Mouse (Mus musculus) kidney, postnatal 0 days (tissue): ENCODE measurements at regions not wholly inside any gene's neighbourhood (a gene's known extent, or its start where the extent isn't known, plus 50 kb on each side); places are given as distances from the start of the nearest gene placed in this dataset.
"Not testable (repeated sequence)": the region's sequence is repeated elsewhere in the genome, so short reads cannot be mapped to it uniquely, and the experiment has no call there.

Experiments used
- ATAC-seq: fragments of 200-750 bp; cut with Nextera tagmentation; replicated peaks from 2 replicates; pipeline ENCODE4 v1.8.0; 2017; ENCODE audit warnings: low read depth, moderate number of reproducible peaks, moderate TSS enrichment, moderate library complexity; ENCODE audit not compliant: low FRiP score
- DNase-seq: peaks from one replicate; pipeline ENCODE4 v3.0.0-alpha.2; 2016; ENCODE audit warnings: low spot score
- H3K27ac ChIP-seq: fragments of 300-500 bp; sonication (generic); 2 replicates; pipeline ENCODE4 v1.5.1; 2014; ENCODE audit warnings: mild to moderate bottlenecking
- H3K27me3 ChIP-seq: fragments of 300-500 bp; sonication (generic); 2 replicates; pipeline ENCODE4 v1.6.1; 2014; ENCODE audit warnings: low read length, mixed read lengths; ENCODE audit not compliant: insufficient read depth
- H3K36me3 ChIP-seq: fragments of 300-500 bp; sonication (generic); 2 replicates; pipeline ENCODE4 v1.6.1; 2014; ENCODE audit warnings: low read length, mixed read lengths; ENCODE audit not compliant: insufficient read depth
- H3K4me1 ChIP-seq: fragments of 300-500 bp; sonication (generic); replicated peaks from 2 replicates; pipeline ENCODE4 v1.6.1; 2014; ENCODE audit warnings: antibody characterized with exemption, low read length, mixed read lengths; ENCODE audit not compliant: insufficient read depth
- H3K4me2 ChIP-seq: fragments of 300-500 bp; sonication (generic); 2 replicates; pipeline ENCODE4 v1.6.1; 2014; ENCODE audit warnings: mild to moderate bottlenecking, low read length, moderate library complexity, mixed read lengths
- H3K4me3 ChIP-seq: fragments of 300-500 bp; sonication (generic); replicated peaks from 2 replicates; pipeline ENCODE4 v1.5.1; 2014; ENCODE audit warnings: low read depth, low read length
- H3K9ac ChIP-seq: fragments of 300-500 bp; sonication (generic); 2 replicates; pipeline ENCODE4 v1.6.1; 2014; ENCODE audit warnings: low read depth, low read length
- H3K9me3 ChIP-seq: fragments of 300-500 bp; sonication (generic); replicated peaks from 2 replicates; pipeline ENCODE4 v1.6.1; 2016; ENCODE audit warnings: low read length, inconsistent platforms, mixed read lengths
- CTCF ChIP-seq: IDR thresholded peaks from 2 replicates; pipeline ENCODE4 v1.5.1; 2016; ENCODE audit warnings: antibody characterized with exemption, low read depth, mild to moderate bottlenecking, moderate library complexity
- WGBS: fragments of 180-500 bp; shearing (Covaris S2); extraction: QIAGEN DNeasy Blood & Tissue Kit; methylation state at CpG from one replicate; pipeline ENCODE4 v1.1.7; 2014; 5-methylcytosine and 5-hydroxymethylcytosine counted together

DNA sequence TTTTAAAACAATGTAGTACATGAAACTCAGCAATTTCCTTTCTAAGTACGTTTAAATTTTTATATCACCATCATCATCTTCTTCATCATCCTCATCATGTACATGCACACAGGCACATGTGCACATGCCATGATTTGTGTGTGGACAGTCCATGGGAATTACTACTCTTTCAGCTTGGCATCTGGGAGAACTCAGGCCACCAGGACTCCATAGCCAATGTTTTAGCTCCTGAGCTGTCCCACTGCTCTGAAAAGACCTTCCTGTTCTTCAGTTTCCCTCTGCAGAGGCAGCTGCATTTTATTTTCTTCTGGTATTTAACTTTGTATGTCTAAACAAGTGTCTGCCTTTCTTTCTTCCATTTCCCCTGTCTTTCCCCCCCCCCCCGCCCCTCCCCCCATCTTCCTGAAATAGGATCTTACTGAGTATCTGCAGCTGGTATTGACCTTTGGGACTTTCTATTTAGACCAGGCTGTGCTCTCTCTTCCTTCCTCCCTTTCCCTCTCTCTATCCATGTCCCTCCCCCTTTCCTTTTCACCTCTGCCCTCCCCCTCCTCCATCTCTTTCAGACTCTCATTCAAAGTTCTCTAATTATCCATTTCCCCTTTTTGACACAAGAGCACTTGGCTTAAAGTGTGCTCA lies 72.8 kb upstream of the Arhgap42 start:
- Histone ChIP-seq H3K36me3 (no peaks in the 10 kb centered on the region), H3K4me3 (no peak overlapping the region), H3K9ac (no peak overlapping the region), H3K9me3 (no peaks in the 10 kb centered on the region), H3K27me3 (no peaks in the 10 kb centered on the region), H3K4me2 (no peak overlapping the region), H3K4me1 (no peaks in the 10 kb centered on the region), H3K27ac (no peak overlapping the region)
- DNase-seq = no peak
- no peak for TF ChIP-seq CTCF
- no peak for ATAC-seq
- WGBS = 45% methylated on average over 2 of the region's 2 CpGs

DNA sequence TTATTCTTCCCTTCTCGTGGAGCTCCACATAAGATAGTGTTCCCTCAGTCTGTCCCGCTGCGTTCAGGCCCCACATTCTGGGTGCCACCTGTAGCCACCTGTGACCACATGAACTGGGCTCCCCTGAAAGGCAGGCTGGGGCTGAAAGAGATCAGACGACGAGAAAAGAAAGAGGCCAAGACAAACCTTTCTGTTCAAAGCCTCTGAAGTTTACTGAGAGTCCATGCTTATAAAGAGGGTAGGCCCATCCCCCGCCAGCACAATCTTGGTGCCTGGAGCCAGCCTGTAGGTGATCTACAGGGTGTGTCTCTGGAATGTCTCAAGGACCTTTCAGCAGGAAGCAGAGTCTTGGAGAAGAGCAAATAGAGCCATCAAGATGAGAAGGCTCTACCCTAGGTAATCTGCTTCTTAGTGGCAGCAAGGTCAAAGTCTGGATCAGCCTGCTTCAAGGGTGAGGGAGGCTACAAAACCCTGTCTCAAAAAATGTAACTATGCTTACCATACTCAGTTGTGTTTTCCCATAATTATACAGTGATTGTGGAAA lies 72.2 kb upstream of the Arhgap42 start:
- not testable (repeated sequence) for H3K36me3 ChIP-seq, ATAC-seq, H3K9ac ChIP-seq, H3K9me3 ChIP-seq, H3K4me1 ChIP-seq, H3K27ac ChIP-seq, H3K4me3 ChIP-seq, DNase-seq, H3K27me3 ChIP-seq, H3K4me2 ChIP-seq
- WGBS = 75% methylated on average over 6 of the region's 6 CpGs

- no peak for TF ChIP-seq CTCF
- ATAC-seq (no peak), DNase-seq (no peak)
- Histone ChIP-seq H3K4me1 (no peaks in the 10 kb centered on the region), H3K4me2 (no peak overlapping the region), H3K9me3 (no peaks in the 10 kb centered on the region), H3K9ac (no peak overlapping the region), H3K36me3 (no peaks in the 10 kb centered on the region), H3K27ac (no peak overlapping the region), H3K27me3 (no peaks in the 10 kb centered on the region), H3K4me3 (no peak overlapping the region)
- WGBS = 17% methylated on average over 3 of the region's 3 CpGs
These were observed 51.9 kb upstream of the Arhgap42 start for GRCm38 (mm10) chr9:9290767-9291166.

GRCm38 (mm10) chr9:9289570-9289969 lies 50.7 kb upstream of the Arhgap42 start:
- WGBS = 70% methylated on average over 6 of the region's 6 CpGs

More at GRCm38 (mm10) chr9:9289570-9289969, 50.7 kb upstream of the Arhgap42 start:
- H3K36me3 ChIP-seq = no peaks in the 10 kb centered on the region
- DNase-seq (no peak), ATAC-seq (no peak)
- no peak overlapping the region for H3K4me2 ChIP-seq
- H3K4me1 ChIP-seq = no peaks in the 10 kb centered on the region
- no peak for TF ChIP-seq CTCF
- no peak overlapping the region for H3K9ac ChIP-seq
- no peaks in the 10 kb centered on the region for H3K27me3 ChIP-seq
- H3K27ac ChIP-seq = no peak overlapping the region
- H3K9me3 ChIP-seq = no peaks in the 10 kb centered on the region
- no peak overlapping the region for H3K4me3 ChIP-seq
